Mouse (Mus musculus) liver, embryonic 12.5 days (tissue): ENCODE measurements around the gene Cic. TPM values are rescaled to one million over a fixed set of nuclear protein-coding genes. Genes with fewer than 3 reads are reported as not detected.
A peak's percentile ranks its signal among the peaks of the same experiment; 100 is the strongest.
"Not testable (repeated sequence)": the region's sequence is repeated elsewhere in the genome, so short reads cannot be mapped to it uniquely, and the experiment has no call there.

Source experiments
- ATAC-seq: fragments of 200-750 bp; cut with Nextera tagmentation; 2 replicates; pipeline ENCODE4 v1.8.0; 2017; ENCODE audit warnings: moderate number of reproducible peaks, mild to moderate bottlenecking, moderate library complexity
- H3K27ac ChIP-seq: fragments of 300-500 bp; sonication (generic); 2 replicates; pipeline ENCODE4 v1.5.1; 2016; ENCODE audit warnings: mild to moderate bottlenecking
- H3K27me3 ChIP-seq: fragments of 300-500 bp; sonication (generic); replicated peaks from 2 replicates; pipeline ENCODE4 v1.6.1; 2016; ENCODE audit warnings: mild to moderate bottlenecking, moderate library complexity
- H3K36me3 ChIP-seq: fragments of 300-500 bp; sonication (generic); 2 replicates; pipeline ENCODE4 v1.6.1; 2016; ENCODE audit warnings: mild to moderate bottlenecking, moderate library complexity
- H3K4me1 ChIP-seq: fragments of 300-500 bp; sonication (generic); 2 replicates; pipeline ENCODE4 v1.6.1; 2016
- H3K4me2 ChIP-seq: fragments of 300-500 bp; sonication (generic); 2 replicates; pipeline ENCODE4 v1.6.1; 2016; ENCODE audit warnings: mild to moderate bottlenecking, moderate library complexity
- H3K4me3 ChIP-seq: fragments of 300-500 bp; sonication (generic); 2 replicates; pipeline ENCODE4 v1.5.1; 2016; ENCODE audit warnings: mild to moderate bottlenecking, moderate library complexity
- H3K9ac ChIP-seq: fragments of 300-500 bp; sonication (generic); 2 replicates; pipeline ENCODE4 v1.6.1; 2016; ENCODE audit warnings: mild to moderate bottlenecking, moderate library complexity
- H3K9me3 ChIP-seq: fragments of 300-500 bp; sonication (generic); replicated peaks from 2 replicates; pipeline ENCODE4 v1.6.1; 2016; ENCODE audit warnings: mild to moderate bottlenecking, moderate library complexity
- WGBS: fragments of 180-500 bp; shearing (Covaris S2); methylation state at CpG from one replicate; pipeline ENCODE4 v1.1.7; 2016; ENCODE audit not compliant: insufficient replicate concordance; 5-methylcytosine and 5-hydroxymethylcytosine counted together
- polyA plus RNA-seq: library from polyadenylated mRNA; unstranded; fragments of >200 nt; fragmentation: Nextera tagmentation; extraction: Ambion mirVana; gene quantifications from 2 replicates; pipeline ENCODE4 v1.2.1, GENCODE M21; 2016

The Cic gene
- polyA plus RNA-seq, 1 experiment from 2014 or later, result 17.0 TPM

- Histone ChIP-seq H3K4me3 (no peak overlapping the region), H3K9me3 (no peaks in the 10 kb centered on the region), H3K36me3 (no peaks in the 10 kb centered on the region), H3K4me2 (no peak overlapping the region), H3K27me3 (peaks cover 92% of the 10 kb centered on the region), H3K9ac (no peak overlapping the region), H3K4me1 (peaks cover 10% of the 10 kb centered on the region), H3K27ac (no peak overlapping the region)
- ATAC-seq, result no peak
- WGBS, result 51% methylated on average over 17 of the region's 17 CpGs
Observed at GRCm38 (mm10) chr7:25308702-25309318, 41.3 kb downstream of the Cic start.

GRCm38 (mm10) chr7:25309425-25309824, 41.9 kb downstream of the Cic start:
- peaks cover 10% of the 10 kb centered on the region for H3K4me1 ChIP-seq
- H3K36me3 ChIP-seq, result no peaks in the 10 kb centered on the region
- H3K4me3 ChIP-seq, result no peak overlapping the region
- H3K4me2 ChIP-seq, result no peak overlapping the region
- peaks cover 92% of the 10 kb centered on the region for H3K27me3 ChIP-seq
- 75% methylated on average over 9 of the region's 9 CpGs for WGBS
- no peak for ATAC-seq
- H3K9me3 ChIP-seq, result no peaks in the 10 kb centered on the region
- H3K9ac ChIP-seq, result no peak overlapping the region
- H3K27ac ChIP-seq, result no peak overlapping the region

- H3K9me3 ChIP-seq, result no peaks in the 10 kb centered on the region
- no peak overlapping the region for H3K4me3 ChIP-seq
- WGBS, result 64% methylated on average over 11 of the region's 11 CpGs
- H3K27ac ChIP-seq, result no peak overlapping the region
- H3K4me1 ChIP-seq, result peaks cover 16% of the 10 kb centered on the region
- ATAC-seq, result no peak
- H3K36me3 ChIP-seq, result no peaks in the 10 kb centered on the region
- H3K9ac ChIP-seq, result no peak overlapping the region
- no peak overlapping the region for H3K4me2 ChIP-seq
- peaks cover 98% of the 10 kb centered on the region for H3K27me3 ChIP-seq
Observed at GRCm38 (mm10) chr7:25311193-25311592, 43.7 kb downstream of the Cic start.

GRCm38 (mm10) chr7:25313325-25313724, 45.8 kb downstream of the Cic start:
- no peak overlapping the region for H3K4me3 ChIP-seq
- ATAC-seq, result no peak
- no peak overlapping the region for H3K4me2 ChIP-seq
- WGBS, result 29% methylated on average over 7 of the region's 7 CpGs
- no peaks in the 10 kb centered on the region for H3K9me3 ChIP-seq
- no peak overlapping the region for H3K27ac ChIP-seq
- H3K27me3 ChIP-seq, result peaks cover 90% of the 10 kb centered on the region
- H3K9ac ChIP-seq, result no peak overlapping the region
- H3K4me1 ChIP-seq, result peaks cover 29% of the 10 kb centered on the region
- H3K36me3 ChIP-seq, result no peaks in the 10 kb centered on the region

GRCm38 (mm10) chr7:25314606-25315305, 47.3 kb downstream of the Cic start:
- Histone ChIP-seq H3K4me3 (peak overlapping the region; percentile 67), H3K36me3 (no peaks in the 10 kb centered on the region), H3K4me1 (peaks cover 29% of the 10 kb centered on the region), H3K4me2 (peak overlapping the region; percentile 90), H3K27me3 (peaks cover 76% of the 10 kb centered on the region), H3K9me3 (no peaks in the 10 kb centered on the region), H3K9ac (no peak overlapping the region), H3K27ac (no peak overlapping the region)
- ATAC-seq, result no peak
- WGBS, result 2% methylated on average over 49 of the region's 51 CpGs

GRCm38 (mm10) chr7:25315306-25316041, 48.0 kb downstream of the Cic start:
- H3K27ac ChIP-seq, result no peak overlapping the region
- ATAC-seq, result no peak
- H3K9me3 ChIP-seq, result no peaks in the 10 kb centered on the region
- peaks cover 29% of the 10 kb centered on the region for H3K4me1 ChIP-seq
- peak overlapping the region; percentile 67 for H3K4me3 ChIP-seq
- 2% methylated on average over 69 of the region's 69 CpGs for WGBS
- H3K36me3 ChIP-seq, result no peaks in the 10 kb centered on the region
- no peak overlapping the region for H3K9ac ChIP-seq
- H3K27me3 ChIP-seq, result peaks cover 71% of the 10 kb centered on the region
- peak overlapping the region; percentile 90 for H3K4me2 ChIP-seq

- Histone ChIP-seq H3K36me3 (no peaks in the 10 kb centered on the region), H3K27ac (peak within 1 kb of the TSS; percentile 5), H3K4me2 (peak within 1 kb of the TSS; percentile 90), H3K9ac (peak within 1 kb of the TSS; percentile 74), H3K4me1 (peaks cover 32% of the 10 kb centered on the region), H3K9me3 (no peaks in the 10 kb centered on the region), H3K4me3 (peak within 1 kb of the TSS; percentile 67), H3K27me3 (peaks cover 57% of the 10 kb centered on the region)
- WGBS, result 1% methylated on average over 52 of the region's 52 CpGs
- peak; percentile 91 for ATAC-seq
Observed at GRCm38 (mm10) chr7:25316532-25317445, 49.3 kb downstream of the Cic start, which contains the start of gene Megf8. TSS of gene Megf8 (plus strand) at chr7:25317164.

GRCm38 (mm10) chr7:25317446-25317999, 50.0 kb downstream of the Cic start:
- Histone ChIP-seq H3K9me3 (no peaks in the 10 kb centered on the region), H3K36me3 (no peaks in the 10 kb centered on the region), H3K27me3 (peaks cover 50% of the 10 kb centered on the region), H3K27ac (peak overlapping the region; percentile 5), H3K4me3 (peak overlapping the region; percentile 67), H3K9ac (peak overlapping the region; percentile 74), H3K4me2 (peak overlapping the region; percentile 90), H3K4me1 (peaks cover 36% of the 10 kb centered on the region)
- ATAC-seq, result no peak
- WGBS, result 21% methylated on average over 21 of the region's 21 CpGs

GRCm38 (mm10) chr7:25322058-25322484, 54.6 kb downstream of the Cic start:
- Histone ChIP-seq H3K36me3 (no peaks in the 10 kb centered on the region), H3K27ac (no peak overlapping the region), H3K9me3 (no peaks in the 10 kb centered on the region), H3K4me3 (no peak overlapping the region), H3K9ac (no peak overlapping the region), H3K4me2 (no peak overlapping the region), H3K4me1 (peaks cover 16% of the 10 kb centered on the region), H3K27me3 (peaks cover 5% of the 10 kb centered on the region)
- 43% methylated on average over 6 of the region's 6 CpGs for WGBS
- ATAC-seq, result no peak

GRCm38 (mm10) chr7:25323219-25323618, 55.7 kb downstream of the Cic start:
- 82% methylated on average over 2 of the region's 2 CpGs for WGBS
- Histone ChIP-seq H3K4me2 (no peak overlapping the region), H3K4me1 (peaks cover 7% of the 10 kb centered on the region; the same call in 1 of the 2 replicates)

GRCm38 (mm10) chr7:25325431-25325830, 57.9 kb downstream of the Cic start:
- H3K27ac ChIP-seq, H3K4me2 ChIP-seq, H3K4me1 ChIP-seq, H3K9me3 ChIP-seq, H3K27me3 ChIP-seq, H3K4me3 ChIP-seq, H3K36me3 ChIP-seq, H3K9ac ChIP-seq, ATAC-seq: not testable (repeated sequence)
- WGBS, result 68% methylated on average over 6 of the region's 6 CpGs

More at GRCm38 (mm10) chr7:25323219-25323618, 55.7 kb downstream of the Cic start:
- no peaks in the 10 kb centered on the region for H3K36me3 ChIP-seq
- H3K9ac ChIP-seq, result no peak overlapping the region
- H3K4me3 ChIP-seq, result no peak overlapping the region
- ATAC-seq, result no peak
- H3K9me3 ChIP-seq, result no peaks in the 10 kb centered on the region
- H3K27ac ChIP-seq, result no peak overlapping the region
- H3K27me3 ChIP-seq, result no peaks in the 10 kb centered on the region
